Mouse (Mus musculus): ENCODE measurements around the gene C530008M17Rik.

GRCm38 (mm10) chr5:76922833-76923232, 266.5 kb downstream of the C530008M17Rik start:
- TF ChIP-seq USF2 (conservative IDR thresholded peaks at IDR 0.05; ENCODE audit: low read depth, low read length) (no peak), UBTF (IDR thresholded peaks at IDR 0.05; ENCODE audit: low read depth, low read length) (no peak)

All from CH12.LX (cell line).